14 mouse cellular contexts compared by ENCODE assay signal in genomic region chr16:91592162-91592561, GRCm38 (mm10).
"Had no signal": no experiment of that assay in that cellular context is flagged by ENCODE, and none has a peak within 500 bp of the region (broad histone marks: within the 10 kb centered on the region; RNA-seq: fewer than 3 reads in every experiment).

No protein-coding gene starts in this region.

- DNase-seq: kidney, adult 11 months; midbrain, embryonic 14.5 days; right cerebral cortex, adult 18-20 months; right cerebral cortex, postnatal 25 days had no signal

- H3K9me3 ChIP-seq: kidney, embryonic 15.5 days; limb, embryonic 10.5 days; liver, embryonic 15.5 days; lung, embryonic 15.5 days; midbrain, embryonic 10.5 days; neural tube, embryonic 15.5 days had no signal

- H3K36me3 ChIP-seq: kidney, embryonic 15.5 days; limb, embryonic 10.5 days; liver, embryonic 15.5 days; lung, embryonic 15.5 days; neural tube, embryonic 15.5 days had no signal

- H3K27ac ChIP-seq: kidney, embryonic 15.5 days; left cerebral cortex, adult 2 months; limb, embryonic 10.5 days; liver, embryonic 15.5 days; lung, embryonic 15.5 days; midbrain, embryonic 10.5 days; neural tube, embryonic 15.5 days had no signal

- H3K4me3 ChIP-seq: kidney, embryonic 15.5 days; left cerebral cortex, adult 2 months; limb, embryonic 10.5 days; liver, embryonic 15.5 days; lung, embryonic 15.5 days; midbrain, embryonic 10.5 days; myocyte; neural tube, embryonic 15.5 days had no signal

- H3K9ac ChIP-seq: kidney, embryonic 15.5 days; liver, embryonic 15.5 days; lung, embryonic 15.5 days; neural tube, embryonic 15.5 days had no signal

- ATAC-seq: hindbrain, embryonic 16.5 days had no signal

- H3K27me3 ChIP-seq: kidney, embryonic 15.5 days; lung, embryonic 15.5 days; neural tube, embryonic 15.5 days had no signal

- H3K4me2 ChIP-seq: kidney, embryonic 15.5 days; liver, embryonic 11.5 days; liver, embryonic 15.5 days; lung, embryonic 15.5 days; neural tube, embryonic 15.5 days had no signal
